Mouse (Mus musculus) cerebellum, postnatal 10 days (tissue): ENCODE measurements around the gene Brsk1.
A peak's percentile ranks its signal among the peaks of the same experiment; 100 is the strongest.

Experiments
- DNase-seq, 2 experiments: peaks; one replicate each; pipeline ENCODE4 v3.0.0; 2021; ENCODE audit warnings: mixed read lengths in 2 of 2

The Brsk1 gene

GRCm38 (mm10) chr7:4690387-4690786 is at the start of gene Brsk1:
TSS of gene Brsk1 (plus strand) at chr7:4690604.
- peak; percentile 97 to 98 for DNase-seq

GRCm38 (mm10) chr7:4641155-4641554 is 49.2 kb upstream of the Brsk1 start:
- DNase-seq, result no peak

- no peak for DNase-seq
Observed at GRCm38 (mm10) chr7:4641956-4642355, 48.4 kb upstream of the Brsk1 start.

GRCm38 (mm10) chr7:4643225-4643624 is 47.2 kb upstream of the Brsk1 start:
- DNase-seq, result no peak

- DNase-seq, result no peak
Observed at GRCm38 (mm10) chr7:4646806-4647205, 43.6 kb upstream of the Brsk1 start.

GRCm38 (mm10) chr7:4647291-4647690 is 43.1 kb upstream of the Brsk1 start:
- DNase-seq, result no peak

- no peak for DNase-seq
Observed at GRCm38 (mm10) chr7:4647992-4648391, 42.4 kb upstream of the Brsk1 start.

- DNase-seq, result no peak
Observed at GRCm38 (mm10) chr7:4651581-4651980, 38.8 kb upstream of the Brsk1 start.

GRCm38 (mm10) chr7:4652726-4653125 is 37.7 kb upstream of the Brsk1 start:
- no peak for DNase-seq

GRCm38 (mm10) chr7:4653351-4653750 is 37.1 kb upstream of the Brsk1 start:
- DNase-seq, result no peak

- DNase-seq, result no peak
Observed at GRCm38 (mm10) chr7:4653780-4654179, 36.6 kb upstream of the Brsk1 start.

- no peak for DNase-seq
Observed at GRCm38 (mm10) chr7:4654221-4654620, 36.2 kb upstream of the Brsk1 start.

GRCm38 (mm10) chr7:4655393-4655792 is 35.0 kb upstream of the Brsk1 start:
- no peak for DNase-seq

GRCm38 (mm10) chr7:4655916-4656315 is 34.5 kb upstream of the Brsk1 start:
- DNase-seq, result no peak

GRCm38 (mm10) chr7:4656818-4657217 is 33.6 kb upstream of the Brsk1 start:
- DNase-seq, result no peak

- DNase-seq, result peak in 1 of 2 experiments; percentile 14
Observed at GRCm38 (mm10) chr7:4657521-4658127, 32.8 kb upstream of the Brsk1 start.

- peak; percentile 74 to 78 for DNase-seq
Observed at GRCm38 (mm10) chr7:4658128-4658907, 32.1 kb upstream of the Brsk1 start.

- DNase-seq, result peak; percentile 96 to 98
Observed at GRCm38 (mm10) chr7:4658912-4659551, 31.4 kb upstream of the Brsk1 start, which contains the start of gene Ppp6r1. TSS of gene Ppp6r1 (minus strand) at chr7:4659019.

- peak; percentile 32 to 43 for DNase-seq
Observed at GRCm38 (mm10) chr7:4659911-4660443, 30.4 kb upstream of the Brsk1 start.

- DNase-seq, result no peak
Observed at GRCm38 (mm10) chr7:4663179-4663578, 27.2 kb upstream of the Brsk1 start.

- no peak for DNase-seq
Observed at GRCm38 (mm10) chr7:4663742-4664141, 26.7 kb upstream of the Brsk1 start.

GRCm38 (mm10) chr7:4666871-4667270 is 23.5 kb upstream of the Brsk1 start:
- no peak for DNase-seq

- no peak for DNase-seq
Observed at GRCm38 (mm10) chr7:4668506-4668905, 21.9 kb upstream of the Brsk1 start.

GRCm38 (mm10) chr7:4669156-4669555 is 21.2 kb upstream of the Brsk1 start:
- no peak for DNase-seq
